Mouse (Mus musculus) thymus, adult 18-20 months (tissue): ENCODE results near the gene Zfp185.
A peak's percentile ranks its signal among the peaks of the same experiment; 100 is the strongest.

Source experiments
- DNase-seq, 2 experiments: peaks; one replicate each; pipeline ENCODE4 v3.0.0; 2022; ENCODE audit warnings: mixed read lengths in 2 of 2

The Zfp185 gene

DNA sequence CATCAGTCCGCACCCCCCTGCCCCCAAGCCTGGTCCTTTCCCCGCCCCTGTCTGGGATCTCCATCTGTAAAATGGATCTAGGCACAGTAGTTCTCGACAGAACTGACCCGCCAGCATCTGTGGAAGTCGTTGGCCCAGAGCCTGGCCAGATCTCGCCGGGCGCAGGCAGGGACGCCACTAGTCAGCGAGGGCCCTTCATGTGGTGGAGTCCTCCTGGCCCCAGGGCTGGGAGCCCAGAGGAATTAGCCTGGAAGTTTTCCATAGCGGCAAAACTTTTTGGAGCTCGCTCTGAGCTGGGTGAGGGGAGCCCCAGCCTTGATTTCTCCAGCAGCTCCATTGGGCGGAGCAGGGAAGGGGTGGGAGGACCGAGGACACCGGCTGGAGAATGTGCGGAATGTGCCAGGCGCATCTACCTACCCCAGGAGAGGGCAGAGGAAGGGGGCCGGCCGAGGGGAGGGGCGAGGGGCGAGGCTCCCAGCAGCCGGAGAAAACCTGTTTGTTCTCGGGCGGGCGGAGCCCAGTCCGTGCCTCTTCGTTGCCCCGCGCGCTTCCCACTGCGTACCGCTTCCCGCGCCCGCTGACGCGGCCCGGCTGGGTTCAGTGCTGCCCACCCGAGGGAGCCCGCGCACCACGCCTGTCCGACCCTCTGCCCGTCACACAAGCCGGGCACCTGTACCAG, at the start of gene Zfp185:
Zfp185 (plus strand) TSS at position 499 of the 679 bp plus-strand sequence.
- DNase-seq, result peak; percentile 35 to 36

- DNase-seq, result no peak
Measured at GRCm38 (mm10) chrX:72953464-72953863, 33.7 kb upstream of the Zfp185 start.

DNA sequence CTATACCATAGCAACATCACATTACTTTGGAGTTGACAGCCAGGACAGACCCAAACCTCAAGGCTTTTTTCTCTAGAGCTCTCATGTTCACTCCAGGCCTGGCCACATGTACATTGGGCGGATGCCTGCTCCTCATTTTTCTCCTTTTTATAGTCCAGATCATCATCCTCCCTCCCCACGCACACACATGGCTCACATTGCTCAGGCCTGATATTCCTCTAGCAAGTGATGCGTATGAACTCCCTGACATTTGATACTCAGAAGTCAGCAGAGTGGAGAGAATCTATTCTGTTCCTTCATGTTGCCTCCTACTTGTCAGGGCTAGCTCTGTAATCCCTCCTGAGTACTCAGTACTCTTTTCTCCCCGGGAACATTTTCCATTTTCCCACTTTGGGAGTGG, 30.7 kb upstream of the Zfp185 start:
- DNase-seq, result no peak

GRCm38 (mm10) chrX:72960431-72960830, 26.7 kb upstream of the Zfp185 start:
- no peak for DNase-seq

DNA sequence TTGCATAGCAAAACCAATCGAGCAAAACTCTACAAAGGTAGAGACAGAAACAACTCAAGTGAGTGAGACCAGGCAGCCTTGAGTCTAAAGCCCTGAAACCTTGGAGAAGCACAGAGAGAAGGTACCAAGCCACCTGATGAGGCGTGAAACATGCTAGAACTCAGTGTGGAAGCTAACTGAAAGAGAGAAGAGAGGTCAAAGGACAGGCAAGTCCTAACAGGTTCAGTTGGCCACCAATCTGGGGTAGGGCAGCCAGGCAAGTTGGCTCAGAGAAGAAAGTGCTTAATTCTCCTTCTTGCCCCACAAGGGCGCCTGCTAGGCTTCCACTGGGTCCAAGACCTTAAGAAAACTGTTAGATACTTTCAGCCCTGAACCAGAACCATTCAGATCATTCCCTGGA, 25.6 kb upstream of the Zfp185 start:
- no peak for DNase-seq

- DNase-seq, result no peak
Measured at GRCm38 (mm10) chrX:72962743-72963142, 24.4 kb upstream of the Zfp185 start.

- no peak for DNase-seq
Measured at GRCm38 (mm10) chrX:72982831-72983230, 4.3 kb upstream of the Zfp185 start.

GRCm38 (mm10) chrX:72985607-72986006, 1.5 kb upstream of the Zfp185 start:
- DNase-seq, result no peak

DNA sequence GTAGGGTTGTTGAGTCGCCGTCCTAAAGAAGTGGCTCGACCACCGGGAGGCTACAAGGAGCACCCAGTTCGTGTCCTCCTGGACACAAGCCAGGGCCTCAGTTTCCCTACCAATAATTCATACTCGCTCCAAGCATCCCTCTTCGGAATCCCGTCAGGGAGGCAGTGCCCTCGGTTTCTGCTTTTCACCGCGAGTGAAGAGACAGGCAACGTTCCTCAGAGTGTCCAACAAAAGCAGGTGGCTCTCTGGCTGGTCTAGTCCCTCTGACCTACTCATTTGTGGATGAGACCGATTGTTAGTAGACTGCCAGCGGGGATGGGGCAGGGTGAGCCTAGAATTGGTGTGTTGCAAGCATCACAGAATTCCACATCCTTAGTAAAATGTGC, 374 bp downstream of the Zfp185 start:
- DNase-seq, result no peak

DNA sequence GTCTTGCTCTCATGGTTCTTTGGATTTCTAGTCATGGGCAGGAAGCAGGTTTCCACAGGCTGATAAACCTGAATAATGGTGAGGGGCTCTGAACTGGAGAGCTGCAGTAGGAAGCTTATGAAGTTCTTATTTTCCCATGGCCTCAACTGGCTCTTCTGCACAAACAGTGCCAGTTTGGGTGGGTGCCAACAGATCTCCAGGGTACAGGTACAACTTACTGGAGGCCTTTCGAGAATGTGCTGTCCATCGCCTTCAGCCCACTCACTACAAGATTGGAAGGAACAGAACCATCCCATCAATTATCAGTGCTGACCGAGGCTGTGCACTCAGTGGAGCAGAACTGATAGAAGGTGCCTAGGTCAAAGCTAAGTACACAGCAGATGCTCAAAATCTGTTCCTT, 1.3 kb downstream of the Zfp185 start:
- no peak for DNase-seq

- no peak for DNase-seq
Measured at GRCm38 (mm10) chrX:72990581-72990980, 3.4 kb downstream of the Zfp185 start.

DNA sequence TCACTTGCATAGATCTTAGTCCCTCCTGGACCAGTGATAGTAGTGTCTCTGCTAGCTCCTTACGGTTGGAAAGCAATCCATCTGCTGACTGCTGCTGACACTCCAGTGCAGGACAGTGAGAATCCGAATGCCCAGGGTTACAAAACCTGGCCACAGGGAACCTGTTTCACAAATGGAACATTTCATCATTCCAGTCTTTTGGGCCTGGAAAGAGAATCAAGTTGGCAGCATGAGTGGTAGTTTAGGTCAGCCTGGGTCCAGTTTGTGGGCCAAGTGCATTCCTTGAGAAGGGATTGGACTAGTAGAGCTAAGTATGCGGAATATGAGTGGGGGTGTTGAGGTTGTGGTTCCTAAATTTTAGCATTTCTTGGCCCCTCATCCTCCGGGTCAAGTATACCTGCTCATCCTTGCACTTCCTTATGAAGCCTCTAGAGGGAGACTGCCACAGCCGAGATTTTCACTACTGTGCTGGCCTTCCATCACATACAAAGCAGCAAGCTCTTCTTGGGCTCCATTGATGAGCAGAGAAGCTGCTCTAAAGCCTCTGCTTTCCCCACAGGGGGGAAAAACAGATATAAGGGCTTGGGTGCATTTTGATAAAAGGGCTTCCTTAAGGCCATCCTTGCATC, 5.3 kb downstream of the Zfp185 start:
- DNase-seq, result no peak

DNA sequence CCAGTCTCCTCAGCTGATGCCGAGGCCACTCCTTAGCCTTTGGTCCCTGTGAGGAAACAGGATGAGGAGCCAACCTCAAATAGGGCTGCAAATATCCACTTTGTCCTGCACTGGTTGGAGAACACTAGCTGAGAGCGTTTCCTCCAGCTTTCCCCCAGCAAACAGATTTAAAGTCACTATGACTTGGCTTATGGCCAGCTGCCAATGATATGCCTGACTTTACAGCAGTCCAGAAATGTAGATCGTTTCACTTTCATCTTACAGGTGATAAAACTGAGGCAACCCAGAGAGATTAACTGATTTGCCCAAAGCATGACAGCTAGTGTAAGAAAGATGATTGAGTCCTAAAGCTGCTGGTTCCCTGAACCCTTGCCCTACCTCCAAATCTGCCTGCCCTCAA, 8.4 kb downstream of the Zfp185 start:
- no peak for DNase-seq

DNA sequence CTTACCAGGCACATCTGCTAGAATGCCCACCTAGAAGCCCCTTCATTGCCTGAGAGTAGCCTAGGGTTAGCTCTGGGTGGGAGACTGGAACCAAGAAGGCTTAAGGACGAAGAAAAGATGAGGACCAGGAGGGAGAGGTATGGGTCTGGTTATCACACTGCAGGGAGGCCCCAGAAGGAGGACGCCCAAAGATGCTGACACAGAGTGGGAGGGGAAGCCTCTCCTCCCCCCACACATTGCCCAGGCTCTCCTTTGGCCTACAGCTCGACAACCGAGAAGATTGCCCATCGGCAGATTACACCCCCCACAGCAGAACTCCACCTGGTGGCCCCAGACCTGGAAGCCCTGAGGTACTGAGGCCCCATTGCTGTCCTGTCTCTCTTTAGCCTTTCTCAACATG, 16.0 kb downstream of the Zfp185 start:
- DNase-seq, result no peak

- DNase-seq, result no peak
Measured at GRCm38 (mm10) chrX:73005678-73006077, 18.5 kb downstream of the Zfp185 start.

DNA sequence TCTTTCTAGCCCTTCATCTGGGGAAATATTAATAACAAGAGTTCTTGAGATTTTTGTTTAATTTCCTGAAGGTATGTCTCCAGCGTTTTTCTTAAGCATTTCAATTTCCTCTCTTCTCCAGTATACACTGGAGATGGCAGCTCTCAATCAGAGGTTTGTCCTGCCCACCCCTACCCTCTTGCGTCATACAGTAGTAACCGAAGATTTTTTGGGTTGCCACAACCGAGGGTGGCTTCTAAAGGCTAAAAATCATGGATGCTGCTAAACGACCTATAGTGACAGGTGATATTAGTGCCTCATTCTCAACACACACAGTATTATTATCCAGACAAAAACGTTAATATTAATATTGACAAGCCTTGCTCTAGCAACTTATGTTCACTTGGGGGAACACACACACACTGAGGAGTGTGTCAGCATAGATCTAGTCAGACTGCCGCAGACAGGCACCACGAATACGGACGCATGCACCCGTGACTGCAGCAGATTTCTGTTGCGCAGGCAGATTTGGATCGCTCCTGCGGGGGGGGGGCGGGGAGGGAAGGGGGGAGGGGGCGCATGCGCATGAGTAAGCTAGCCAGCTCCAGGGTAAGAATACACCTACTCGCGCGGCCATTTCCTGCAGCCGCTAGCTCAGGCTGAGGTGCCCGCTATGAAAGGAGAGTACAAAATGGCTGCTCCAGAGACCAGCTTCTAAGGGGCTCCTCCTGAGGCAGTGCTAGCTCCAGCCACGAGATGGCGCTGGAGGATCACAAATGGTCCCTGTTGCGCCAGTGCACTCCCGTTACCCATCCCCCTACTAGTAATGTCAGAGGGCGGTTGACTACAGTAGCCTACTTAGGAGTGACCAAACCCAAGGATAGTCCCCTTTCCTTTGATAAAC, 20.7 kb downstream of the Zfp185 start:
- DNase-seq, result peak; percentile 80 to 86

- no peak for DNase-seq
Measured at GRCm38 (mm10) chrX:73012846-73013245, 25.7 kb downstream of the Zfp185 start.

DNA sequence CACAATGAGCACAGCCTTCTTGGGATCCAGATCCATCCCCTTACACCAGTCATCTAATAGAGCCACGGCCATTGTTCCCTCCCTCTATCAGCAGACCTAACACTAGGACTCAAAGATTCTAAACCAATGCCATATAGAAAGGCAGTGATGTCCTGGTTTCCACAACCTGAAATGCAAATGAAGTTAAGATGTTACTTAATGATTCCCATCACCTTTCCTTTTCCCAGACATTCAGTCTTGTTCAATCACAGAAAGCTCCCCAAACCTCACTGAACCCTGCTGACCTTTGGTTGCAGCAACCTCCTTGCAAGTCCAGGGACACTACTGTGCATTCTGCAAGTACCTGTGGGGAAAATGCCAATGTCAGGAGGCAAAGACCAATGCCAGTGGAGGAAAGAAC, 49.9 kb downstream of the Zfp185 start, which contains the start of gene Pnma5:
Pnma5 (minus strand) TSS at position 101 of the 400 bp plus-strand sequence.
- DNase-seq, result no peak

- no peak for DNase-seq
Measured at GRCm38 (mm10) chrX:73038831-73039230, 51.7 kb downstream of the Zfp185 start.

DNA sequence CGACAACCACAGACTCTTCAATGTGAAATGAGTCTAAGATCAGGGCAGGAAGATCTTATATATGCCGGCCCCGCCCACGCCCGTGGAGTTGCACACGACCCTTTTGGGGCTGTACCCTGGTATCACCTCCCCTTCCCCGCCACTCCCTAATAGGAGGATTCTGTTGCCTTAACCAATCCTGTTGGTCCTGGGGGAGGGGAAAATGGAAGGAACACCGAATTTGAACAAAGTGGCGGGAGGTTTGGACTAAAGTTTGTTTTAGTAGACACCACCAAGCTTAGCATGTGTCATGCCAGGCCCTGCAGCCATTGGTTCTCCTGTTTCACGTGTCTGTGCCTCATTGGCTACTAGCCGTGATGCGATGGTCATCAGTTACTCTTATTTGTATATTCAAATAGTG, 52.5 kb downstream of the Zfp185 start:
- no peak for DNase-seq

DNA sequence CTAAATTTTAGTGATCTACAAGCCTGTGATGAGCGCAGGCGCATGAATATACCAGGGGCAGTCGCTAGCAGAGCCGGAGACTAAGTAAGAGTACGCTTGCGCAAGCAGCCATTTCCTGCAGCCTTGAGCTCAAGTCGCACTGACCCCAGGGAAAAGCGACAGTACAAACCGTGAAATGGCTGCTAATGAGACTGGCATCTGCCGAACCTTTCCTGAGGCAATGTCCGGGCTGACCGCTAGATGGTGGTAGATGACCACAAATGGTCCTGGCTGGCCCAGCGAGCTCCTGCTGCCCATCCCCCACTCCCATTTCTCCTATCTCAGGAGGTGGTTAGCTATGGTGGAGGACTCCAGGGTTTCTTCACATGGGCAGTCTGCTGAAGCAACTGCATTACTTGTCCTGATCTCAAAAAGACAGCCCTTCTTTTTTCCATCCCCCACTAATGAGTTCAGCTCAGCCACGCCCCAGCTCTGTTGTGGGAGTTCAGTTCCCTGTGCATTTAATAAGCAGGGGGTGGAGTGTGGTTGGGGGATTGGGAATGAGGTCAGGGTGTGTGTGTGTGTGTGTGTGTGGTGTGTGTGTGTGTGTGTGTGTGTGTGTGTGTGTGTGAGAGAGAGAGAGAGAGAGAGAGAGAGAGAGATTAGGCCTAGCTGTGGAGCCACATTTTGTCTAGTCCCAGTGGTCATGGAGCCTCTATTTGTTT, 66.9 kb downstream of the Zfp185 start:
- peak; percentile 64 to 75 for DNase-seq

GRCm38 (mm10) chrX:73061528-73061927, 74.4 kb downstream of the Zfp185 start:
- no peak for DNase-seq

DNA sequence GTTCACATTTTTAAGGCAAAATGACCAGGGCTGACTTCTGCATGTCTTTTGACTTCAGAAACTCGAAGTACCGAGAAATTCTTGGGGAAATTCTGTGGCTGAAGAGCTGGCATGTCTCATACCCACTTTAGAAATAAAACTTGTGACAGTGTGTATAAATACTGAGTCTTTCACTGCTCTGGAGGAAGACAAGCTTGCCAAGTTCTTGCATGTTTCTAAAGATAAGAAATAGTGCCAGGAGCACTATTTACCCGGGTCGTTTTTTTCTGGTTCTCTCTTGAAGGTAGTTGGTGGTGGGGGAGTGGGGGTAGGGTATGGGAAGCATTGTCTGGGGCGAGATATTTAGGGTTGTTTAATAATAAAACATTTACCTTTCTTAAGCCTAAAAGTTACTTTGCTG, 75.2 kb downstream of the Zfp185 start:
- no peak for DNase-seq
